Mouse (Mus musculus) midbrain, postnatal 0 days (tissue): ENCODE data around the gene Msmp. TPM values are rescaled to one million over a fixed set of nuclear protein-coding genes. Genes with fewer than 3 reads are reported as not detected.

Experiments
- ATAC-seq: fragments of 200-750 bp; cut with Nextera tagmentation; 2 replicates; pipeline ENCODE4 v1.8.0; 2017; ENCODE audit warnings: moderate number of reproducible peaks, mild to moderate bottlenecking, moderate TSS enrichment, moderate library complexity; ENCODE audit not compliant: low FRiP score
- DNase-seq: peaks from one replicate; pipeline ENCODE4 v3.0.0-alpha.2; 2015; ENCODE audit warnings: low spot score
- H3K27ac ChIP-seq: fragments of 300-500 bp; sonication (generic); 2 replicates; pipeline ENCODE4 v1.5.1; 2014; ENCODE audit warnings: low read depth, mild to moderate bottlenecking, low read length, mixed read lengths
- H3K27me3 ChIP-seq: fragments of 300-500 bp; sonication (generic); 2 replicates; pipeline ENCODE4 v1.6.1; 2014; ENCODE audit warnings: low read length, control low read depth, mixed read lengths; ENCODE audit not compliant: insufficient read depth
- H3K36me3 ChIP-seq: fragments of 300-500 bp; sonication (generic); 2 replicates; pipeline ENCODE4 v1.6.1; 2014; ENCODE audit warnings: low read length, control low read depth, mixed read lengths; ENCODE audit not compliant: insufficient read depth
- H3K4me1 ChIP-seq: fragments of 300-500 bp; sonication (generic); 2 replicates; pipeline ENCODE4 v1.6.1; 2014; ENCODE audit warnings: mild to moderate bottlenecking, control low read depth, antibody characterized with exemption, low read length, mixed read lengths; ENCODE audit not compliant: insufficient read depth
- H3K4me2 ChIP-seq: fragments of 300-500 bp; sonication (generic); 2 replicates; pipeline ENCODE4 v1.6.1; 2014; ENCODE audit warnings: low read depth, mild to moderate bottlenecking, low read length, mixed read lengths; ENCODE audit not compliant: poor library complexity, severe bottlenecking
- H3K4me3 ChIP-seq: fragments of 300-500 bp; sonication (generic); 2 replicates; pipeline ENCODE4 v1.5.1; 2014; ENCODE audit warnings: low read depth, mild to moderate bottlenecking, low read length, moderate library complexity
- H3K9ac ChIP-seq: fragments of 300-500 bp; sonication (generic); replicated peaks from 2 replicates; pipeline ENCODE4 v1.6.1; 2014; ENCODE audit warnings: mild to moderate bottlenecking, low read length, moderate library complexity, mixed read lengths; ENCODE audit not compliant: poor library complexity, severe bottlenecking
- H3K9me3 ChIP-seq: fragments of 300-500 bp; sonication (generic); 2 replicates; pipeline ENCODE4 v1.6.1; 2016; ENCODE audit warnings: low read length, control low read depth
- CTCF ChIP-seq: IDR thresholded peaks from 2 replicates; pipeline ENCODE4 v1.5.1; 2016; ENCODE audit warnings: antibody characterized with exemption, mild to moderate bottlenecking
- WGBS: fragments of 180-500 bp; shearing (Covaris S2); extraction: QIAGEN DNeasy Blood & Tissue Kit; methylation state at CpG from one replicate; pipeline ENCODE4 v1.1.7; 2014; 5-methylcytosine and 5-hydroxymethylcytosine counted together
- polyA plus RNA-seq: library from polyadenylated mRNA; unstranded; fragments of >200 nt; fragmentation: Nextera tagmentation; extraction: Ambion mirVana; gene quantifications from 2 replicates; pipeline ENCODE4 v1.2.1, GENCODE M21; 2015
- total RNA-seq: library from RNA; depleted of rRNA; stranded (reverse); fragments of >200 nt; gene quantifications from 2 replicates; pipeline ENCODE4 v1.2.3, GENCODE M21; 2014

The Msmp gene
- total and polyA plus RNA-seq, 2 experiments from 2014 or later: 2.5 TPM; not detected in 1

DNA sequence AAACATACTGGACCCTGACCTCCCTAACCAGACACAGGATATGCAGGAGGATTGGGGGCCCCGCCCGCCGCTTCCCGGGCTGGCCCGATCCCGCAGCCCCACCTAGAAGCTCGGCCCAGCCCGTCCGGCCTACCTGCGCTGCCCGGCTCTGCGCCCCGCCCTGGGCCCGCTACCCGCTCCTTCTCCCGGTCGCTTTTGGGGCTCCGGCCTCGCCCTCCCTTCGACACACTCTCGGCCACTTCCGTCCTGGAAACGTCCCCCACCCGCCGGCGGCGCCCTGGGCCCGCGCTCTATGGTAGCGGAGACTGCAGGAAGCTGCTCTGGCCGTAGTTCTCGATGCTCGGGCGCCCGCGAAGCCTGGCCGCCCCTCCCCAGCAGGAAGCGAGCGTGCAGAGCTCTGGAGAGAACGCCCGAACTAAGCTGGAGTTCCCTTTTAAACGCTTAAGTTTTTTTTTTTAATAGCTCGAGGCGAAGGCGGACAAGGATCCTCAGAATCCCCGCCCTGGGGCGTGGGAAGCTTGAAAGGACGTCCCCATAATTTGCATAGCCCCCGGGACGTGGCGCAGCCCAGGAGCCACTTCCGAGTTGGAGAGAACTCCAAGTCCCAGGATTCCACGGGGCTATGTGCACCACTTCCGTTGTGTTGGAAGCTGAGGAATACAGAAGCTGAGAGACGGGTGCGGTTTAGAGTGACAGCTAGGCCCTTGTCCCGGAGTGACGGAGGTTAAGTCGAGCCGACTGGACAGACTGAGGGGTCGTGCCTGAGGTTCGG lies 22.1 kb downstream of the Msmp start, which contains the start of the genes Creb3 and Tln1:
TSS of gene Creb3 (plus strand) at position 336 of the 772 bp plus-strand sequence.
TSS of gene Tln1 (minus strand) at position 695 of the 772 bp plus-strand sequence.
- Histone ChIP-seq H3K9ac (peak within 1 kb of the TSS; percentile 87), H3K4me1 (peaks cover 23% of the 10 kb centered on the region), H3K4me3 (peak within 1 kb of the TSS; percentile 92), H3K4me2 (peak within 1 kb of the TSS; percentile 86), H3K27me3 (no peaks in the 10 kb centered on the region), H3K36me3 (peaks cover 30% of the 10 kb centered on the region), H3K27ac (peak within 1 kb of the TSS; percentile 93), H3K9me3 (no peaks in the 10 kb centered on the region)
- ATAC-seq (peak; percentile 96), DNase-seq (peak; percentile 97)
- WGBS: under 1% methylated on average over 62 of the region's 62 CpGs
- peak; percentile 20 for TF ChIP-seq CTCF

DNA sequence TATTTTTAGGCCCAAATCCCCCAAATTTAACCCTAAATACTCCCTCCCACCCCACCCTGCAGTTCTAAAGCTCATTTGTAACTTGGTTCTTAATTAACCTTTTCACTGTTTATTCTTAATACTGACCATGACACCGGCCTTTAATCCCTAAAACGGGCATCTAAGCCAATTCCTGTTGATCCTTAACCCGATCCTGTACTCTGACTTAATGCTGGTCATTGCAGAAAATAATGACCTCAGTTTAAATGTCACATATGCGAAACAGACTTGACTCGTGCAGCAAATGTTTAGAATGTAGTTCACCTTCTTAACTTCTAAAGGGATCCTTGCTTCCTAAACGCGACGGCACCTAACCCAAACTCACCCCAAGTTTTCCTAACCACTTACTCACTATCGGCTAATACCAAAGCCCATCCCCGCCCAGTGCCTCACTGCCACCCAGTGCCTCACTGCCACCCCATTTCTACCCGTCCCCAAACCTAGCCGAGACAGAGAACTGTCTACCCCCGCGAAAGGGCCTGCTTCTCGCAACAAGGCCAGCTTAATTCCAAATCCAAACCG lies 22.8 kb downstream of the Msmp start:
- Histone ChIP-seq H3K4me2 (peak overlapping the region; percentile 86), H3K4me1 (peaks cover 23% of the 10 kb centered on the region), H3K36me3 (peaks cover 28% of the 10 kb centered on the region), H3K27ac (peak overlapping the region; percentile 93), H3K4me3 (peak overlapping the region; percentile 92), H3K9me3 (no peaks in the 10 kb centered on the region), H3K27me3 (no peaks in the 10 kb centered on the region), H3K9ac (peak overlapping the region; percentile 87)
- WGBS: 1% methylated on average over 16 of the region's 16 CpGs
- peak; percentile 8 for DNase-seq
- peak; percentile 25 for ATAC-seq
- TF ChIP-seq CTCF: no peak

DNA sequence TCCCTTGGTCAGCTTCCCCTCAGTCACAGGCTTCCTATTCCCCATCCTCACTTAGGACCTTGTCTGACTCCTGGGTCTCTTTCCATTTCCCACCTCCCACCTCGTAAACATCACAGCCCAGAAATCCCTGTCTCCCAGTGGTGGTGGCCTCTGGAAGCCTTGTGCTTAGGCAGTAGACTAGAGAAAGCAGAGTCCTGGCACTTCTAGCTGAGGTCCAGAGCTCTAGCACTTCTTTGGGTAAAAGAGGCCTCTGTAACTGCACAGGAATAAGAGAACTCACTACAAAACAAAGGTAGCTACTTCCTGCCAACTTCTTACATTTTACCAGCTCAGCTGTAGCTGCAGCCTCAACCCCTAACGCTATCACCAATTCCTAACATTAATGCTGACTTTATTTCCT lies 23.3 kb downstream of the Msmp start:
- no peaks in the 10 kb centered on the region for H3K27me3 ChIP-seq
- ATAC-seq (no peak), DNase-seq (no peak)
- H3K4me1 ChIP-seq: peaks cover 23% of the 10 kb centered on the region
- peak overlapping the region; percentile 87 for H3K9ac ChIP-seq
- H3K4me2 ChIP-seq: peak overlapping the region; percentile 86
- H3K36me3 ChIP-seq: peaks cover 25% of the 10 kb centered on the region
- no peak for TF ChIP-seq CTCF
- H3K4me3 ChIP-seq: peak overlapping the region; percentile 92
- no peaks in the 10 kb centered on the region for H3K9me3 ChIP-seq
- no peak overlapping the region for H3K27ac ChIP-seq
- 34% methylated on average over 2 of the region's 2 CpGs for WGBS

DNA sequence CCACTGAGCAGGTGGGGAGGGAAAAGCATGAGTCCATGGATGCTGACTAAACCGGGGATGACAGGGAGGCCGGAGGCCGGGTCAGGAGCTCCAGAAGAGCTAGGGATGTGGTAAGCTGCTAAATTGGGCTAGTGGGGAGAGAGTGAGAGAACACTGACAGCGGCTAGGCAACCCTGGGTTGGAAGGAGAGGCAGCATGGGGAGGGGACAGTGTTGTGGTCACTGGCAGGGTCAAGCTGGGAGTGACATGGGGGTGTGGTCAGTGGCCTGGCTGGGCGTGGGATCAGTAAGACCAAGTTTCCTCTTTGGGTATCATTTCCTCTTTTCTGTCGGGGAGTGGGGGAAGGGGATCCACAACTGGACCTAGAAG lies 24.1 kb downstream of the Msmp start:
- no peak overlapping the region for H3K9ac ChIP-seq

DNA sequence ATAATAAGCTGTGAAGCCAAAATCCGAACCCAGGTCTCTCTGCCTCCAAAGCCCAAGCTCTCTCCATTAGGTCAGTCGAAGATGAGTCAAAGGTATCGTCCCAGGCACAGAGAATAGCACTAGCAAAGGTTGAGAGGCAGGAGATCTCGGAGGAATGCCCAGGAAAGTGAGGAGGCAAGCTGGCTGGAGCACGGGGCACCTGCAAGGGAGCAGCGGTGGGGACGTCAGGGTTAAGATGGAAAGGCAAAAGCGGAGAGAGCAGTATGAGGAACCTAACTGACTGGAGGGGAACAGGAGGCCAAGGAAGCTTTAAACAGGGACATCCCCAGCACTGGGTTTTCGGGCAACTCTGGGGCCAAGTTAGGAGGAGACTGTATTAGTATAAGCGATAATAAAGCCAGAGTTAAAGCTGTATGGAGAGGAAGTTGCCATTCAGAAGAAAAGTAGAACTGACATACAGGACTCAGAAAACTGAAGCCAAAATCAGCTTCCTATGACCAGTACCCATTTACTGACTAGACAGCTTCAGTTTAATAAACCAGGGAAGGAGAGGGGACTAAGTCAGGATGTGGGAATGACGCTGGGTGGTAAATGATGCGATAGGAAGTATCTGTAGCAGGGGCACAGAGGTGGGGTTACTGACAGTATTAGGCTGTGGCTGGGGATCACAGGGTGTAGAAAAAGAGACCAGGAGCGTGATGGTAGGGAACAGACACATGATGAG lies 24.6 kb downstream of the Msmp start:
- Histone ChIP-seq H3K9ac (no peak overlapping the region), H3K27ac (no peak overlapping the region), H3K4me1 (peaks cover 23% of the 10 kb centered on the region), H3K4me3 (no peak overlapping the region), H3K4me2 (peak overlapping the region; percentile 9; the same call in 1 of the 2 replicates), H3K9me3 (no peaks in the 10 kb centered on the region), H3K27me3 (no peaks in the 10 kb centered on the region), H3K36me3 (peaks cover 26% of the 10 kb centered on the region)
- ATAC-seq: no peak
- WGBS: 82% methylated on average over 13 of the region's 13 CpGs
- no peak for DNase-seq
- TF ChIP-seq CTCF: no peak

More for the DNA sequence above, 24.1 kb downstream of the Msmp start:
- DNase-seq: no peak
- no peak for TF ChIP-seq CTCF
- Histone ChIP-seq H3K4me1 (peaks cover 23% of the 10 kb centered on the region), H3K4me3 (no peak overlapping the region), H3K27me3 (no peaks in the 10 kb centered on the region), H3K27ac (no peak overlapping the region), H3K9me3 (no peaks in the 10 kb centered on the region), H3K4me2 (peak overlapping the region; percentile 86; the same call in 1 of the 2 replicates), H3K36me3 (peaks cover 25% of the 10 kb centered on the region)
- no peak for ATAC-seq
- WGBS: 50% methylated on average over 6 of the region's 6 CpGs
